Mouse (Mus musculus) liver, embryonic 12.5 days (tissue): ENCODE data around the gene Rps16. TPM values are rescaled to one million over a fixed set of nuclear protein-coding genes. Genes with fewer than 3 reads are reported as not detected.

Experiments used
- ATAC-seq: fragments of 200-750 bp; cut with Nextera tagmentation; 2 replicates; pipeline ENCODE4 v1.8.0; 2017; ENCODE audit warnings: moderate number of reproducible peaks, mild to moderate bottlenecking, moderate library complexity
- H3K27ac ChIP-seq: fragments of 300-500 bp; sonication (generic); 2 replicates; pipeline ENCODE4 v1.5.1; 2016; ENCODE audit warnings: mild to moderate bottlenecking
- H3K27me3 ChIP-seq: fragments of 300-500 bp; sonication (generic); replicated peaks from 2 replicates; pipeline ENCODE4 v1.6.1; 2016; ENCODE audit warnings: mild to moderate bottlenecking, moderate library complexity
- H3K36me3 ChIP-seq: fragments of 300-500 bp; sonication (generic); 2 replicates; pipeline ENCODE4 v1.6.1; 2016; ENCODE audit warnings: mild to moderate bottlenecking, moderate library complexity
- H3K4me1 ChIP-seq: fragments of 300-500 bp; sonication (generic); 2 replicates; pipeline ENCODE4 v1.6.1; 2016
- H3K4me2 ChIP-seq: fragments of 300-500 bp; sonication (generic); 2 replicates; pipeline ENCODE4 v1.6.1; 2016; ENCODE audit warnings: mild to moderate bottlenecking, moderate library complexity
- H3K4me3 ChIP-seq: fragments of 300-500 bp; sonication (generic); 2 replicates; pipeline ENCODE4 v1.5.1; 2016; ENCODE audit warnings: mild to moderate bottlenecking, moderate library complexity
- H3K9ac ChIP-seq: fragments of 300-500 bp; sonication (generic); 2 replicates; pipeline ENCODE4 v1.6.1; 2016; ENCODE audit warnings: mild to moderate bottlenecking, moderate library complexity
- H3K9me3 ChIP-seq: fragments of 300-500 bp; sonication (generic); replicated peaks from 2 replicates; pipeline ENCODE4 v1.6.1; 2016; ENCODE audit warnings: mild to moderate bottlenecking, moderate library complexity
- WGBS: fragments of 180-500 bp; shearing (Covaris S2); methylation state at CpG from one replicate; pipeline ENCODE4 v1.1.7; 2016; ENCODE audit not compliant: insufficient replicate concordance; 5-methylcytosine and 5-hydroxymethylcytosine counted together
- polyA plus RNA-seq: library from polyadenylated mRNA; unstranded; fragments of >200 nt; fragmentation: Nextera tagmentation; extraction: Ambion mirVana; gene quantifications from 2 replicates; pipeline ENCODE4 v1.2.1, GENCODE M21; 2016

Rps16 gene
- polyA plus RNA-seq, 1 experiment from 2014 or later = 994 TPM

DNA sequence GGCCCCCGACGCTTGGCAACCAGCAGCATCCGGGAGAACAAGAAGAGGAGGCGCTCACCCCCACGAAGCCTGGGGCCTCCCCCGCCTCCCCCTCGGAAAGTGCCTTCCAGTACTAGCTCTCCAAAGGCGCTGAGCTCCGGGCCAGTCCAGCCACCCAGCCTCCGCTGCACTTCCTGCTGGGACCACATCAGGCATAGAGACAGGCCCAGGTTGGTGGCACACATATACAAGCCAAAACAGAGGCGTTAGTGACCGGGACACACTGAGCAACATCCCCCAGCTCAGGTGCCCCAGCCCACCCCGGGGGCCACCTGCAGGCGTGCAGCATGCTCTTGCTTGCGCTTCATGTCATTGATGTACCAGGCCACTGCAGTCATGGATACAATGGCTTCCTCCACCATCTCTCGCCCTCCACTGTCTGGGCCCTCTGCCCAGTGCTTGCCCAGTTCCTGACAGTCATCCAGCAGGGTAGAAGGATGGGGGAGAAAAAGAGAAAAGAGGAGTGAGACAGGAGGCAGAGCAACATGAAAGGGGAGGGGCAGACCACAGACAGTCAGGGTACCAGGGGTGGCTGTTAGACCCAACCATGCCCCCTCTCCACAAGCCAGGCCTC lies 17.3 kb downstream of the Rps16 start:
- Histone ChIP-seq H3K36me3 (peaks cover 53% of the 10 kb centered on the region), H3K4me2 (no peak overlapping the region), H3K4me1 (peaks cover 27% of the 10 kb centered on the region), H3K4me3 (no peak overlapping the region), H3K27me3 (peaks cover 18% of the 10 kb centered on the region), H3K9me3 (no peaks in the 10 kb centered on the region), H3K27ac (no peak overlapping the region), H3K9ac (no peak overlapping the region)
- no peak for ATAC-seq
- 81% methylated on average over 16 of the region's 16 CpGs for WGBS

DNA sequence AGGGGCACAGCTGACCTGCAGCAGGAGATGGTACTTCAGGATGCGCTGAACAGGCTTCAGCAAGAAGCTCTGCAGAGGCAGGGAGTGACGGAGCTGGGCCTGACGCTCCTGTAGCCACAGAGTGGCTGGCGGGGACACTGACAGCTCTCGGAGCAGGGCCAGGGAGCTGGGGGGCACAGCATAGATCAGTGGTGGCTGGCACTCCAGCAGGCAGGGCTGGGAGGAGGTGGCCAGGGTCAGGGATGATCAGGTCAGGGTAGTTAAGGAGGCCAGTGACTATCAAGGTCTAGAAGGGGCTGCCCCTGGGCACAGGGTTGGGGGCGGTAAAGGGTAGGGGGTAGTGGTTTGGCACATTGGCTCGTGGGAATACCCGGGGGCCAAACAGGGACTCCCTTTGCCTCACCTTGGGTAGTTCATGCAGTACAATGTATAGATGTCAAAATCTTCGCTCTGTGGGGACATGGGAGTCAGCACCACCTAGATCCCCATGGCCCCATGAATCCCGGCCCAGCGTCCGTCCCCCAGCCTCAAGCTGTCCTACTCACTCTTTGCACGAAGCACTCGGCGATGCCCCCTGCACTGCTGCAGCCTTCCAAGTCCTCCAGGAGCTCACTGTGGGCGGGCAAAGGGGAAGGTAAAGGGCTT lies 17.9 kb downstream of the Rps16 start:
- Histone ChIP-seq H3K27me3 (peaks cover 18% of the 10 kb centered on the region), H3K9me3 (no peaks in the 10 kb centered on the region), H3K4me3 (no peak overlapping the region), H3K4me2 (no peak overlapping the region), H3K4me1 (peaks cover 30% of the 10 kb centered on the region), H3K36me3 (peaks cover 52% of the 10 kb centered on the region), H3K9ac (no peak overlapping the region), H3K27ac (no peak overlapping the region)
- 81% methylated on average over 16 of the region's 16 CpGs for WGBS
- no peak for ATAC-seq

DNA sequence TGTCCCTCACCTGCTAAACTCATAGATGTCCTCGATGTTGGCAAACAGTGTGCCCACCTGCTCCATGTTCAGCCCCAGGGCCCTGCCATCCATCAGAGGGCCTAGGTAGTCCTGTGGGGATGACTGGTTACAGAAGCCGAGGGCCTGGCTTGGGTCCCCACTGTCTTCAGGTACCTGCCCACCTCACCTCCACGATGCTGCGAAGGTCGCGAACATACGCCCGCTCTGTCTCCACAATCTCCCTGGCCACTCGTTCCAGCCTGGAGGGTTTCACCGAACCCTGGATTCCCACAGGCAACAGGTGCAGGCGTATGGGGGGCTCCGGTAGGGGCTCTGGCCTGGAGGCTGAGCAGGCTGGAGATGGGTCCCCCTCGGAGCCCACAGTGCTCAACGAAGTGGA lies 19.6 kb downstream of the Rps16 start:
- Histone ChIP-seq H3K27ac (no peak overlapping the region), H3K9me3 (no peaks in the 10 kb centered on the region), H3K27me3 (peaks cover 18% of the 10 kb centered on the region), H3K4me1 (peaks cover 46% of the 10 kb centered on the region), H3K4me2 (peak overlapping the region; percentile 94; the same call in 1 of the 2 replicates), H3K4me3 (peak overlapping the region; percentile 71; the same call in 1 of the 2 replicates), H3K36me3 (peaks cover 38% of the 10 kb centered on the region), H3K9ac (no peak overlapping the region)
- no peak for ATAC-seq
- WGBS = 86% methylated on average over 14 of the region's 14 CpGs

DNA sequence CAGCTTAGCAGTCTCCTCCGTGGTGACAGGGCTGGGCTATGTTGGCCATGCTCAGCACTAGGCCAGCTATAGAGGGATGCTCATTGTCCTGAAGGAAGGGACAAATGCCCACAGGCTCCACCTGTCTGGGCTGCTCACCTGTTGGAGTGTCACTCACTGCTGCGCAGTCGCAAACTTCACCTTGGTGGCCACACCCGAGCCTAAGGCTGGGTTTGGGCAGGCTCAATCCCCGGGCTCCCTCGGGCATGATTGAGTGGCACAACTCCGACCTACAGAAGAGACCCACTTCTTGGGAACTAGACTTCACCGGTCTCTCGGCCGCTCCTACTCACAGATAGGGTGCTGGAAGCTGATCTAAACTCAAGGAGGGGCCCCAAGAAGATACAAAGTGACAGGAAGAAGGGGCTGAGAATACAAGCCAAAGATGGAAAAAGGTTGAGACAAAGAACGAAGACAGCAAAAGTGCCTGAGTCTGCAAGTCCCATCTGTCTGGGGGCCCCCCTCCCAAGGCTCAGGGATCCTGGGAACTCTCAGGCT lies 20.6 kb downstream of the Rps16 start:
- Histone ChIP-seq H3K9me3 (no peaks in the 10 kb centered on the region), H3K36me3 (peaks cover 30% of the 10 kb centered on the region), H3K4me3 (peak overlapping the region; percentile 71), H3K9ac (peak overlapping the region; percentile 79), H3K27me3 (peaks cover 18% of the 10 kb centered on the region), H3K27ac (peak overlapping the region; percentile 87), H3K4me1 (peaks cover 54% of the 10 kb centered on the region), H3K4me2 (peak overlapping the region; percentile 94)
- ATAC-seq = no peak
- 15% methylated on average over 11 of the region's 11 CpGs for WGBS

DNA sequence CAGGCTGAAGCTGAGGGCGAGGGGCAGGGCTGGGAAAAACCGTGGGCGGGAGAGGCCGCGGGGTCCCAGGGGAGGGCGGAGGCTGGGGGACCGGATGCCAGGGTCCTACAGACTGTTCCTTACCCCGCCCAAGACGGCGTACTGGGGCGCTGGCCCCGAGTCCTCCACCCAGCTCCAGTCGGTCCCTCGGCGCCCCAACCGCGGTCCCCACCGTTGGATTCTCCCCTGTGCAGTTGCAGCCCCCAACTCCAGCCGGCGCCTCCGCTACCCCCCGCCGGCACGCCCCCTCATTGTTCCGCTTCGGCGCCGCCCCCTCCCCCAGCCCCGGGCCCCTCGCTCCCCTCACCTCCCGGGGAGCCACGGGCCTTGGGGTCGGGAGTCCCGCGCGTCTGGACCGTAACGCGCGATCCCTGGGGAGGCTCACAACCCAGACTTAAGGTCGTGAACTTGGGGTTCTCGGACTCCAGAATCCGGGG lies 21.1 kb downstream of the Rps16 start:
- peak overlapping the region; percentile 79 for H3K9ac ChIP-seq
- H3K36me3 ChIP-seq = peaks cover 28% of the 10 kb centered on the region
- H3K27me3 ChIP-seq = peaks cover 18% of the 10 kb centered on the region
- H3K4me2 ChIP-seq = peak overlapping the region; percentile 94
- H3K4me3 ChIP-seq = peak overlapping the region; percentile 71
- H3K4me1 ChIP-seq = peaks cover 59% of the 10 kb centered on the region
- ATAC-seq = no peak
- 2% methylated on average over 33 of the region's 43 CpGs for WGBS
- peak overlapping the region; percentile 87 for H3K27ac ChIP-seq
- no peaks in the 10 kb centered on the region for H3K9me3 ChIP-seq

DNA sequence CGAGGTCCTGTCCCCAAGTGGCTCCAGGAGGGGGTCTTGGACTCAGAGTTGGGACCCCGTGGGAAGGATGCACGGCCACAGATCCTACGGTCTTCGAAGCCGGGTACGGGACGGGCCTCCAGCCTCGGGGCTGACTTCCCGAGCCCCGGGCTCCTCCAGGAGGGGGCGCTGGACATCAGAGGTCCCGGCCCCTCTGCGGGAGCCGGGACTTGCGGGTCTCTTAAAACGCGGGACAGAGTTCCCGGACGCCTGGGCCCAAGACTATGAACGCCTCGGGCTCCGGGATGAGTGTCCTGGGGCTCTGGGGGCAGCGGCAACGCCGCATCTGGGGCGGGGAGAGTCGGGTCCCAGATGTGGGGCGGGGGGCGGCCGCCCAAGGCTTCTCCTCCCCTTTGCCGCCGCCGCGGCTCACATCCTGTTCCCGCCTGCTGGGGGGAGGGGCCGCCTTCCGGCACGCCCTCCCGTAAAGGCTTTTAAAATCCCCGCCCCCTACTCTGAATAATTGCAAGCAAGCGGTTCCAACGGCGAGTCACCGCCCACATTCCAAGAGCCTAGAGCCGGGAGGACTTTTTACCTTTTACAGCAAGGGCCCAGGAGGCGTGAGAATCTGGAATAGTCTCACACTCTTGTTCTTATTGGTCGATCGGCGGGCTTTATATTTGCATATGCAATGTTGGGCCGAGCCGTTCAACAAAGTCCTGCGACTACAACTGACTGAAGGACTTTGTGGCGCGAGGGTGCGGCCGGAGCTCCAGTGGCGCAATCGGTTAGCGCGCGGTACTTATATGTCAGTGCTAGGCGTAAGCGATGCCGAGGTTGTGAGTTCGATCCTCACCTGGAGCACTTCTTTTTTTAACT lies 22.0 kb downstream of the Rps16 start, which contains the start of gene Plekhg2:
Plekhg2 (minus strand) TSS at position 349 of the 858 bp plus-strand sequence.
- peaks cover 18% of the 10 kb centered on the region for H3K27me3 ChIP-seq
- WGBS = under 1% methylated on average over 64 of the region's 66 CpGs
- H3K36me3 ChIP-seq = peaks cover 24% of the 10 kb centered on the region

DNA sequence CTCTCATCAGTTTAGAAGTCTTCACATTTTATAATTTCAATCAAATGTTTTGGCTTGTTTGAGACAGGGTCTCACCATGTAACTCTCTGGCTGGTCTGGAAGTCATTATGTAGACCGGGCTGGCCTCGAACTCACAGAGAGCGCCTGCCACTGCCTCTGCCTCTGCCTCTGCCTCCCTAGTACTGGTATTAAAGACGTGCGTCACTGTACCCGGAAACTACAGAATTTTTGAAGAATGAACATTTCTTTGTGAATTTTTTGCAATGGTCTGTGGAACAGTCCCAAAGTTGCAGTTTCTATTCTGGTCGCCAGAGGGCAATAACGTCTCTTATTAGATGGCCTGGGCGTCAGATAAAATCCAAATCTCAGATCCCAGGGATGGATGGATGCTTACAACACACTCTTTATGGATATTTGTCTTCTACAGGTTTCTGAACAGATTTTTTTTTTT lies 22.7 kb downstream of the Rps16 start:
- peaks cover 23% of the 10 kb centered on the region for H3K36me3 ChIP-seq
- peaks cover 76% of the 10 kb centered on the region for H3K4me1 ChIP-seq

More for the DNA sequence above, 22.0 kb downstream of the Rps16 start, which contains the start of gene Plekhg2:
- Histone ChIP-seq H3K4me2 (peak within 1 kb of the TSS; percentile 94), H3K4me3 (peak within 1 kb of the TSS; percentile 71), H3K4me1 (peaks cover 69% of the 10 kb centered on the region), H3K9me3 (no peaks in the 10 kb centered on the region), H3K27ac (peak within 1 kb of the TSS; percentile 87), H3K9ac (peak within 1 kb of the TSS; percentile 79)
- ATAC-seq = peak; percentile 85

DNA sequence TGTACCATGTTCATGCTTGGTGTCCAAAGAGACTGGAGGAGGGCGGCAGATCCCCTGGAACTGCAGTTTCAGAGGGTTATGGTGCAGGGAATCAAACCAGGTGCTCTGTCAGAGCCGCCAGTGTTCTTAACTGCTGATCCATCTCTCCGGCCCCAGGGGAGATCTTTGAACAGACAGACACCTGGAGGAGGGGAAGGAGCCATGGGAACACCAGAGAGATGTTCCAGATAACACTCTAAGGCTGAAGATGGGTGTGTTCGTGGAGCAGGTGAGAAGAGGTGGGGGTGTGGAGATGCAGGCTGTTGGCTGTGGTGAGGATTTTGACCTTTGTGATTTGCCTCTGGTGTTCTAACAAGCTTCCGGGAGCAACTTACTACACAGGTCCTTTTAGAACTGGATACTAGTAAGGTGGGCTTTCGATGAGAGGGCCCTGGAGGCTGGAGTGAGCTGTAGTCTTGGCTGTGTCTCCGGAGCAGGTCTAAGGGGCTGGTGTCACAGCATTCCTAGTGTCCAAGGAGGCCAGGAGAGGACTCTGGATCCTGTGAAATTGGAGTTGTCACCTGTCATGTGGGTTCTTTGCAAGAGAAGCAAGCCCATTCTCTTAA lies 23.5 kb downstream of the Rps16 start:
- peaks cover 18% of the 10 kb centered on the region for H3K27me3 ChIP-seq
- H3K4me1 ChIP-seq = peaks cover 84% of the 10 kb centered on the region
- H3K4me2 ChIP-seq = peak overlapping the region; percentile 94; the same call in 1 of the 2 replicates
- H3K9ac ChIP-seq = no peak overlapping the region
- no peaks in the 10 kb centered on the region for H3K9me3 ChIP-seq
- 75% methylated on average over 7 of the region's 7 CpGs for WGBS
- H3K27ac ChIP-seq = peak overlapping the region; percentile 95
- ATAC-seq = no peak
- H3K4me3 ChIP-seq = no peak overlapping the region
- H3K36me3 ChIP-seq = peaks cover 15% of the 10 kb centered on the region

More for the DNA sequence above, 22.7 kb downstream of the Rps16 start:
- peak overlapping the region; percentile 87 for H3K27ac ChIP-seq
- under 1% methylated on average over 9 of the region's 9 CpGs for WGBS
- peaks cover 18% of the 10 kb centered on the region for H3K27me3 ChIP-seq
- ATAC-seq = 0 out of 2 replicates have a peak, but pooled peaks have one; percentile 0
- no peaks in the 10 kb centered on the region for H3K9me3 ChIP-seq
- H3K9ac ChIP-seq = peak overlapping the region; percentile 68
- peak overlapping the region; percentile 94 for H3K4me2 ChIP-seq
- H3K4me3 ChIP-seq = peak overlapping the region; percentile 71

DNA sequence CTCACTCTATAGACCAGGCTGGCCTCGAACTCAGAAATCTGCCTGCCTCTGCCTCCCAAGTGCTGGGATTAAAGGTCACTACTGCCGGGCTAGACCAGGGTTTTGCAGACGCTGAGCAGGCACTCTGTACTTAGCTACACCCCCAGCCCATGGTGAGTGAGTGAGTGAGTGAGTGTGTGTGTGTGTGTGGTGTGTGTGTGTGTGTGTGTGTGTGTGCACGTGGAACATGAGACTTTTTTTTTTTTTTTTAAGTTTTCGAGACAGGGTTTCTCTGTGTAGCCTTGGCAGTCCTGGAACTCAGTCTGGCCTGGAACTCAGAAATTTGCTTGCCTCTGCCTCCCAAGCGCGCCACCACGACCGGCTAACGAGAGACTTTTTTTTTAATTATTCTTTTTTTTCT lies 24.2 kb downstream of the Rps16 start:
- Histone ChIP-seq H3K9ac (peak overlapping the region; percentile 71; the same call in 1 of the 2 replicates), H3K4me3 (no peak overlapping the region), H3K4me1 (peaks cover 88% of the 10 kb centered on the region), H3K36me3 (peaks cover 14% of the 10 kb centered on the region), H3K9me3 (no peaks in the 10 kb centered on the region), H3K27me3 (peaks cover 17% of the 10 kb centered on the region), H3K4me2 (peak overlapping the region; percentile 92), H3K27ac (peak overlapping the region; percentile 95)
- WGBS = 60% methylated on average over 10 of the region's 10 CpGs
- ATAC-seq = no peak

DNA sequence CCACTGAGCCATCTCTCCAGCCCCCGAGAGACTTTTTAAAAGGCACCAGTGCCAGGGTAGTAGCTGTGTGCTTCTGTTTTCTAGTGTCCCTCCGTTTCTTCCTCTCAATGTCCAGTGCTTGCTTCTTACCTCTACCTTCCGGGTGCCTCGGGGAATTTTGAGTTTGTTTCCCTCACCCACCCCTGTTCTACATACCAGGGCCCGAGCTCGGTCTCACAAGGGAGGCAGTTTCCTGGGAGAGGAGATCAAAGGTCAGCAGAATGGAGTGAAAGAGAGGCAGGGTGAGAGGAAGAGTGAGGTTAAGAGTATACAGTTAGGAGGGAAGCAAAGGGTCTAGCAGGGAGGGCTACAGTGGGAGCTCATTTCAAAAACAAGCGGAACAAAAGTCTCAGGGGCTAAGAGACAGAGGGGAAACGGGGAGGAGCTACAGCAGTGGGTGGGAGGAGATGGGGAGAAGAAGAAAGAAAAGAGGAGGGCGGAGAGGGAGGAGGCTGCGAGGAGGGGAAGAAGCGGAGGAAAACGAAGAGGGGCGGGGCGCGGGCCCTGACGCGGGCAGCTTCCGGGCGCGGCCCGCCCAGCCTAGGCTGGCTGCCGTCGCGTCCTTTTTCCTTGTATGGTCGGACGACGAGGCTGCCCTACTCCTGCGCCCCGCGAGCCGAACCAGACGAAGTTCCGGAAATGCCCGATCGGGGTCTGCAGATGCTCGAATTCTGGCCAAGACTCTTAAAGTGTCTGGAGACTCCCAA lies 24.9 kb downstream of the Rps16 start:
- Histone ChIP-seq H3K4me2 (peak overlapping the region; percentile 92), H3K4me1 (peaks cover 88% of the 10 kb centered on the region), H3K9me3 (no peaks in the 10 kb centered on the region), H3K9ac (peak overlapping the region; percentile 71), H3K27me3 (peaks cover 10% of the 10 kb centered on the region), H3K27ac (peak overlapping the region; percentile 95), H3K36me3 (peaks cover 9% of the 10 kb centered on the region), H3K4me3 (peak overlapping the region; percentile 69)
- ATAC-seq = peak; percentile 58
- 2% methylated on average over 36 of the region's 36 CpGs for WGBS
